Mouse (Mus musculus) E14TG2a.4 (cell line): Measurements from ENCODE around the gene Babam1.

Source experiments
- CTCF ChIP-seq: conservative IDR thresholded peaks from 2 replicates; pipeline ENCODE4 v1.5.1; 2014; ENCODE audit warnings: low read length
- NANOG ChIP-seq: IDR thresholded peaks from 2 replicates; pipeline ENCODE4 v1.6.1; 2014; ENCODE audit warnings: borderline replicate concordance, low read length, mixed read lengths
- POU5F1 ChIP-seq: IDR thresholded peaks from 2 replicates; pipeline ENCODE4 v1.6.1; 2014; ENCODE audit warnings: low read length, borderline replicate concordance

GRCm38 (mm10) chr8:71422121-71422520, 25.5 kb downstream of the Babam1 start:
- TF ChIP-seq CTCF (no peak), POU5F1 (no peak), NANOG (no peak)
